Mouse (Mus musculus): ENCODE results near the gene Ssna1.

DNA sequence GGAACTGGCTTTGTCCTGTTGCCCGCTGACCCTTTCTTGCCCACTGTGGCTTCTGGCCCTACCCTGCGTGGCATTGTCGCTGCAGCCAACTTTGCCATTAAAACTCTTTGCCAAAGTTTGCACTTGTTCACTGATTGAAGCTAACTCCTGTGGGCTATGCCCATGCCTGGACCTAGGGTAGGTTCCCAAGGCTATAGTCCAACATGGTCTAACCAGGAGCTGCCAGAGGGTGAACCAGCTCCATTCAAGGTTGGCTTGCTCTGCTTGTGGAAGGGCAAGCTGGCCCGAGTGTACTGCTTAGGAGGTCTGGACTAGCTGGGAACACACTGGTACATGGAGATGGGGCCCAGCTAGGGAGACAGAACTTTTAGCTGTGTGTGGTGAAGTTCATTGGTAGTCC lies 28.1 kb downstream of the Ssna1 start:
- TF ChIP-seq CTCF (IDR thresholded peaks at IDR 0.05; ENCODE audit: low read depth) (no peak), EP300 (IDR thresholded peaks at IDR 0.05; ENCODE audit: low read depth) (no peak)

Measured in liver, embryonic 14.5 days (tissue).